Mouse (Mus musculus) cerebellum, postnatal 25 days (tissue): ENCODE data around the gene Gm4969.

Experiments
- DNase-seq, 2 experiments: peaks; one replicate each; pipeline ENCODE4 v3.0.0; 2021; ENCODE audit warnings: mixed read lengths in 2 of 2

Gene Gm4969

DNA sequence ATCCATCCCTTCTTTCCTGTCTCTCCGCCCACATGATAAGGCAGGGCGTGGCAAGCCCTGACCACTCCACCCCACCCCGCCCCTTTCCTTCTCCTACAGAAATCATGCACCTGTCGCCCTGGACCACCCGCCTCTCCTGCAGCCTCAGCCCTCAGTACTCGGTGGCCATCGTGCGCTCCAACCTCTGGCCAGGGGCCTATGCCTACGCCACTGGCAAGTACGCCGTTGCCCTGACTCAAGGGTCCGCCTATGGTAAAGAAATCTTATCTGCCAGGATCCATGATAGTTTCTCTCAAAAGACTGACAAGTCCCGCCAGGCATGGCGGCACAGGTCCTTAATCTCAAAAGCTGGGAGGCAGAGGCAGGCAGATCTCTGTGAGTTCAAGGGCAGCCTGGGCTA lies 50.2 kb downstream of the Gm4969 start:
- no peak for DNase-seq

DNA sequence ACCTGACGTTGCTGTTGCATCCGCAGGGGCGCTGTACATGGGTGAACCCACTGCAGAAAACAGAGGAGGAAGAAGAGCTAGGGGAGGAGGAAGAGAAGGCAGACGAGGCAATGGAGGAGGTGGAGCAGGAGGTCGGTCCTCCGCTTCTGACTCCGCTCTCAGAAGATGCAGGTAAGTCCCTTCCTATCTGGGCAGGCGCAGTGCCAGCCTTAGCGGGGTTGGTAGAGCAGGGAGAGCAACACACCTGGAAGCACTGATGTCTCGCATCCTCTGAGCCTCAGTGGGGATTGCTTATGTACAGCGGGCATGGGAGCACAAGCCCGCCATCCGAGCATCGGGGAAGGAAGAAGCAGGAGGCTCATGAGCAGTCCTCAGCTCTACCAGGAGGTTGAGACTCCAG lies 51.1 kb downstream of the Gm4969 start:
- no peak for DNase-seq

DNA sequence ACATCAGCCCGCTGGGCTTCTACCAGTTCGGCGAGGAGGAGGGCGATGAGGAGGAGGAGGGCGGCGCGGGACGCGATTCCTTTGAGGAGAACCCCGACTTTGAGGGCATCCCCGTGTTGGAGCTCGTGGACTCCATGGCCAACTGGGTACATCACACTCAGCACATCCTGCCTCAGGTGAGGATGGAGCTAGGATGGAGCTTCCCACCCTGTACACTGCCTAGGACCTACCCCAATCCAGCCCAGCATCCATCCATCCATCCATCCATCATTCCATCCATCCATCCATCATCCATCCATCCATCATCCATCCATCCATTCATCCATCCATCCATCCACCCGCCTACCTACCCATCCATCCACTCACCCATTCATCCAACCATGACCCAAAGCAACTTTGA lies 52.3 kb downstream of the Gm4969 start:
- DNase-seq = no peak

DNA sequence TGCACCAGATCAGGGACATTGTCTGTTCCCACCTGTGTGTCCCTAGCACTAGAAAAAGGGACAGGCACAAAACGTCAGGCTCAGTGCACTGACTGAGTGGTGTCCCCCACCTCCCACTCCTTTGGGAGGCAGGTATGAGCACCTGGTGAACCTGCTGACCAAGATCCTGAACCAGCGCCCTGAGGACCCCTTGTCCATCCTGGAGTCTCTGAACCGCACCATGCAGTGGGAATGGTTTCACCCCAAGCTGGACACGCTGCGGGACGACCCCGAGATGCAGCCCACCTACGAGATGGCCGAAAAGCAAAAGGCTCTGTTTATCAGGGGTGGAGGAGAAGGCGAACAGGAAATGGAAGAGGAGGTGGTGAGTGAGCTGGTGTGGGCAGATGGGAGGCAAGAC lies 60.8 kb downstream of the Gm4969 start:
- DNase-seq = no peak

DNA sequence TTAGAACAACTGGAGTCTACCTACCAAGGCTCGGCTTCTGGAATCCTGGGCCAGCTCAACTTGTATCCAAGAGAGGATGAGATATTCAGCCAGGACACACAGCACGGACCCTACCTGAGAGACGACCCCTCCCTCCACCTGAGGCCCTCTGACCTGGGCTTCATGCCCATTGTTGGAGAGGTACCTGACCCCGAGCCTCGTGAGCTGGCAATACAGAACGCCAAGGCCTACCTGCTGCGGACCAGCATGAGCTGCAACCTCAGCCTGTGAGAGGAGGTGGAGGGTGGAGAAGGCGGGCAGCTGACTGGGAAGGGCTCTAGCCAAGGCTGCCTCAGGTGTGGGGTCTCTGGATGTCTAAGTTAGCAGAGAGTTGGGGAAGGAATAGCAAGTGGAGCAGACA lies 63.1 kb downstream of the Gm4969 start:
- no peak for DNase-seq

DNA sequence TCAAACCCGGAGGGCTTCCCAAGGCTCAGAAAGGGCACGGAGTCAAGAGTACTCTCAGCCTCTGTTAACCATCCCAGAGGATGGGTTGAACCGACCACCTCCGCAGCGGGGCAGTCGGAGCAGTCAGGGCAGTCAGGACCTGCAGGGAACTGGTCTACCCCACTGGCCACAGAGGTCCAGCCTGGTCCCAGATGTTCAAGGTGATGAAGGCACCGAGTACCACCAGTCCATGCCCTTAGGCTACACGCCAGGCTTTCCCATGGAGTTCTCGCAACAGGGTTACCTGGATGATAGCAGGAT lies 63.4 kb downstream of the Gm4969 start:
- DNase-seq = no peak

DNA sequence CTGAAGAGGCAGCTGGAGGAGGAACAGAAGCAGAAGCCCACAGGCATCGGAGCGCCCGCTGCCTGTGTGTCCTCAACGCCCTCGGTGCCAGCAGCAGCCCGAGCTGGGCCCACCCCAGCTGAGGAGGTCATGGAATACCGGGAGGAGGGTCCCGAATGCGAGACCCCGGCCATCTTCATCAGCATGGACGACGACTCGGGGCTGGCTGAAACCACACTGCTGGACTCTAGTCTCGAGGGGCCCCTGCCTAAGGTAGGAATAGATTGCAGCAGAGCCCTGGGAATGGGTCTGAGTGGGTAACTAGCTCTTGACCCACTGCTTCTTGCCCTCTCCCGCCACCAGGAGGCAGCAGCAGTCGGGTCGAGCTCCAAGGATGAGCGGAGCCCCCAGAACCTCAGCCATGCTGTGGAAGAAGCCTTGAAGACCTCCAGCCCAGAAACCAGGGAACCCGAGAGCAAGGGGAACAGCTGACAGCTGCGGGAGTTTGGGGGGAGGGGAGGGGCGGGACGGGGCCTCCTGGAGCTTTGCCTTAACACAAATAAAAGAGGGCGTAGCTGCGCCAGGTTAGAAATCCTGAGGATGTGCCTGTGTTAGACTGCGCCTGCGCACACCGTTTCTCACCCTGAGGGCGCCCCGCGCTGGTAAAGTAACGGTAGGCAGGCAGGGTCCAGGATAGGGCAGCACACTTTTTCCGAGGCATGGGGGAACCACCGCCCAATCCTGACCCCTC lies 64.0 kb downstream of the Gm4969 start, which contains the start of gene Rsph6a:
Gene Rsph6a, plus strand, starts transcription at position 644 of the 730 bp plus-strand sequence.
- peak; percentile 57 to 68 for DNase-seq

DNA sequence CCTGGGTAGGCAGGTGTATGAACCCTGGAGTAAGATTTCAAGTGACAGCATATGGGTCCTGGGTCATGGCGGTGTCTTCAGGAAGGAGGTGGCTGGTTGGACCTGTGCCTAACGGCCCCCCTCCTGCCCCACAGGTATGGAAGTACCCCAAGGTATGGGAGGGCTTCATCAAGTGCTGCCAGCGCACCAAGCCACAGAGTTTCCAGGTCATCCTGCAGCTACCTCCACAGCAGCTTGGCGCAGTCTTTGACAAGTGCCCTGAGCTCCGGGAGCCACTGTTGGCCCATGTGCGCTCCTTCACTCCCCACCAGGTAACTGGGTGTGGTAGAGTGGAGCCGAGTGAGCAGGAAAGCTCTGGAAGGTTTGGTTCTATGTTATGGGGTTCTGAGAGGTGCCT lies 65.0 kb downstream of the Gm4969 start:
- no peak for DNase-seq

DNA sequence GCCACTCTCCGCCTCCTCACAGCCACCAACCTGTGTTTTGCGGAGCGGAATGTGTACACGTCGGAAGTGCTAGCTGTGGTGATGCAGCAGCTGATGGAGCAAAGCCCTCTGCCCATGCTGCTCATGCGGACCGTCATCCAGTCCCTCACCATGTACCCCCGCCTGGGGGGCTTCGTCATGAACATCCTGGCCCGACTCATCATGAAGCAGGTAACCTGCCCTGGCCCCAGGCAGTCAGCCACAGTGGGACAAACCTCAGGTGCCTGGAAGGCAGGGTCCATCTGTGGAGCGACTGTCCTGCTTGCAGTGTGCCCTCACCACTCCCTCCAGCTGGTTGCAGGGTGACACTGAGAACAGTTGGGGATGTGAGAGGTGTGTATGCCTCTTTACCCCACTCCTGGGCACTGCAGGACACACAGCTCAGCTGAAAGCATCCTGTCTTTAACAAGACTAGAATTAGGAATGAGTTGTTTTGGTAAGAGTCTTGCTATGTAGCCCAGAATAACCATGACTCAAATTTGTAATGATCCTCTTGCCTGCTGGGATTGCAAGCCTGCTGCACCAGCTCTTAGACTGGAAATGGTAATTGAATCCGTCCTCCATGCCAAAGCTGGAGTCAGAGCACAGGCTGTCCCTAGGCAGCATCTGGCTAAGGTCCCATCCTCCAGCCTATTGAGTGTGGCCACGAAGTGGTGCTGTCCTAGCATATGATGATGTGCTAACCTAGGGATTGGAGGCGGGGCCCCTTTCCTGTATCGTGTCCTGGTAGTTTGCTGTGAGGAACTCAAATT lies 65.6 kb downstream of the Gm4969 start:
- DNase-seq = no peak

DNA sequence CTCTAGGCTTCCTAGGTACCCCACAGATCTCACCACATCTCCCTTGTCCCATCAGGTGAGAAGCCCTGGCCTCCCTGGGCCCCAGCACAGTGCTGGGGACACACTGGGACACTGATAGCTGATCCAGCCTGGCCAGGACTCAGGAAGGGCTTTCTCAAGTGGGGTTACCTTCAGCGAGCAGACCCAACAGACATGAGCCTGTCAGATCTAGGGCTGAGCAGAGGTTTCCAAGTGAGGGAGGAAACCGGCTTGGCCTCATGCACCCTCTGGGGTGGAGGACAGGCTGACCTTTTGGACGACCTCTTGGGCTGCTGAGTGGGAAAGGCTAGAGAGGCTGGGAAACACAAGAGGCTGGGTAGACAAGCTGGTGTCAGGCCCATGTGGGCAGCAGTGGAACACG lies 67.0 kb downstream of the Gm4969 start:
- DNase-seq = no peak

DNA sequence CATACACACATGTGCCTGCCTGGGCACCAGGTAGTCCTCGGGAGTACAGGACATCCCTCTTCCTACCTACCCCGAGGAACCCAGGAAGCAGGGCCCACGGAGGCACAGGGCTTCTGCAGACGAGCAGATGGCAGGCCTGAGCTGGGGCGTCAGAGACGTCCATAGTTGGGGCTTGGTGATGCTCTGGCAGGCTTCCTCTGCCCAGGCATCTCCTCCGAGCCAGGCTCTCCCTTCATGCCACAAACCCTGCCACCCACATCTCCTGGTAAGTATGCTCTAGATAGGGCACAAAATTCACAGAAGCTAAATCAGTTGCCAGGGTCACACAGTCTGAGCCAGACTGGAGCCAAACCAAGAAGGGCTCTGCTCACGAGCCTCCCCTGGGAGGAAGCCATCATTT lies 68.0 kb downstream of the Gm4969 start:
- no peak for DNase-seq

DNA sequence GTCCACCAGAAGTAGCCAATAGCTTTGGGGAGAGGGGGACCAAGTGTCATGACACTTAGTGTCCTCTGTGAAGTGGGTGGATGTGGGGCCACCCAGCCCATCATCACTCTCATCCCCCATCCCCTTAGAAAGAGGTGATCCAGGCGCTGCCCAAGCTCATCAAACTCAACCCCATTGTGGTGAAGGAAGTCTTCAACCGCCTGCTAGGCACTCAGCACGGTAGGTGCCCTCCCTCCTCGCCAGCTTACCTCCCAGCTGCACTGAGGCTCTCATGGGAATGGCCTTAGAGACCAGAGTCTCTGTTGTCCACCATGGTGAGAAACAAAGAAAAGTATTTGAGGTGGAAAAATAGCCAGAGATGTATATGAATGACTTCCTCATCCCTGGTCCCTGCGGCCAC lies 68.9 kb downstream of the Gm4969 start:
- no peak for DNase-seq
